Mouse (Mus musculus) frontal cortex, postnatal 10 days (tissue): ENCODE data around the gene Arhgef40.
A peak's percentile ranks its signal among the peaks of the same experiment; 100 is the strongest.
"Not testable (repeated sequence)": the region's sequence is repeated elsewhere in the genome, so short reads cannot be mapped to it uniquely, and the experiment has no call there.

Experiments used
- DNase-seq, 2 experiments: peaks; one replicate each; pipeline ENCODE4 v3.0.0; 2022; ENCODE audit warnings: low spot score in 2 of 2, mixed read lengths in 1 of 2

The Arhgef40 gene

DNA sequence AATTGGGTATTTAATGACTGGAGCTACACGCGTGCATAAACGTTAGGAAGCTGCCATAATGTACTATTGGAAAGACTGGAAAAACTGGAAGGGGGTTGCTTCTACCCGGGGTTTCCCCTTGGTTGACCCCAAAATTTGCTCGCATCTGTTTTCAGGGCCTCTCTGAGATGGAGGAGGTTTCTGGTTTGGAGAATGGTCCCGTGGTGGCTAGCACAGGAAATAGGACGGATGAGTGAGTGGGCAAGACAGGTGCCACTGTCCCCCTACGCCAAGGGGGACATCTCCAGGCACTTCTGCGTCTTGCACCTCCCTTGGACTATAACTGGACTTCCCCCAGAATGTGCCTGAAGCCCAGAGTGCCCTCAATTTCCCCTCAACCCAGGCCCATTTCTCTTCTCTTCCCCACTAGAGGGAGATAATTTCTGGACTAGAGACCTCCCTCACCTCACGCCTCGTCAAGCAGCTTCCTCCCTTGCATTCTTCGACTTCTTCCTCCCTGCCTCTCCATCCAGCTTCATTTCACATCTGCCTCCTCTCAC, 34.6 kb downstream of the Arhgef40 start:
- DNase-seq, result peak in 1 of 2 experiments; percentile 35

DNA sequence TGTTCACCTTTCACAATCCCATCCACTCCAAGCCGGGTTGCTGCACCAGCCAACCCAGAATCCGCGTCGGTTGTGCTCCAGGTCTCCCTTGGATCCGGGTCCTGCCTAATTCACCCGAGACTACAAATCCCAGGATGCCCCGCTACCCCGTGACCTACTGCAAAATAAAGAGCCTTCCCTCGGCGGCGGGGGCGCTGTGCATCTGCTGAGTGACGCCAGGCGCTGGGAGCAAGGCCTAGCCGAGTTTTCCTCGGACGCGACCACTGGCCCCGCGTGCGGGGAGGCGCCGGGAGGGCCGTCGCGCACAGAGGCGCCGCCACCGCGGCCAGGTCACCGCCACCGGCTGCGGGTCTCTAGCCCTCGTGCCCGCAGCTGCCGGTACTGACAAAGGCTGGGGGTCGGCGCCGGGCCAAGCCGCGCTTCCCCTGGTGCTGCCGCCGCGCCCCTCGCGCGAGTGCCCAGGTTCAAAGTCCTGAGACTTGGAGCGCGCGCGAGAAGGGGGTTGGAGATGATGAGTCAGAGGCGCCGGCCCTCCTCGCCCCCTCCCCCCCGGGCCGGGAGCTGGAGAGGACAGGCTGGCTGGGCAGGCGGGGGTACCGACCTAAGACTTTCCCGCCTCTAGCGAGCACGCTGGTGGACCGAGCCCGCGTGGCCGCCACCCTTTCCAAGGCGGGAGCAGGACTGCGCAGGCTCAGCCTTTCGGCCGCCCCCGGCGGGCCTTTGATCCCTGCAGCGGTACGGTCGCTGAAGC, 35.2 kb downstream of the Arhgef40 start:
- peak; percentile 97 to 98 for DNase-seq

DNA sequence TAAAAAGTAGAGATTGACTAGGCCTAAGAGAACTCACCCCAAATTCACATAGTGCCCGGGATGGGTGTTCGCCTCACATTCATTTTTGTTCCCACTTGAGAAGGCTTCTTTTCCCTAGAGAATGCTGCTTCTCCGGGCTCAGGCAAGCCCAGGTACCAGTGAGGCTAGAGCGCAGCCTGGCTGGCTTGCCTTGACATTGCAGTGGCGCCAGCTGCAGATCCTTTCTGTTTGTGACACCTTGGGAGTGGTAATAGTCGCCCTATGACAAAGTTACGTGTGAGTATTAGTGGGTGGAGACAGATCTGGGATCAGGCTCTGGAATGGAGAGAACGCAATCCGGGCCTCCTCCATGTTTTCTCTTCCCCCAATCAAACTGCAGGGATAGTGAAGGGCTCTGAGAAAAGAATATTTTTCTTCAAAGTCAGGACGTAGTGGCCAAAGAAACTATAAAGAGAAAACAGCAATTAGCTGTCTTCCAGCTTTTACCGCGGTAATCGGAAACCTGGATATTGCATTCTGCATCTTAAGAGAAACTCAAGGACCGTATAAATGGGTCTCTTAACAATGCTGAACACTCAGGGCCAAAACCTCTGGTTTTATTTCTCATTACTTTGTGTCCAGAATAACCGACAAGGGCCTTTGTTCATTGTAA, 36.1 kb downstream of the Arhgef40 start, which contains the start of gene Zfp219:
TSS of gene Zfp219 (minus strand) at position 248 of the 652 bp plus-strand sequence.
- DNase-seq, result peak in 1 of 2 experiments; percentile 63

DNA sequence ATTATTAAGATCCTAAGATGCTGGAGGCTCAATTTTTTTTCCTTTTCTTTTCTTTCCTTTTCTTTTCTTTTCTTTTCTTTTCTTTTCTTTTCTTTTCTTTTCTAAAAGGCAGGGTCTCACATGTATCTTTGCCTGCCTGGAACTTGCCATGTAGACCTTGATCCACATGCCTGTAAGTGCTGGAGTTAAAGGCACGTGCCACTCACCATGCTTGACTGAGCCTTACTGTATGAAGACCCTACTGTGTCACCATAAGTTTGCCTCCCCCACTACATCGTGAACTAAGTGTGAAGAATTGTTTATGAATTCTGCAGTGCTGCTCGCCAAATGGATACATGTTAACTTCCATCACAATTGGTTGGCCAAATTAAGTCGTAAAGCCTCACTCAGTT, 36.6 kb downstream of the Arhgef40 start:
- DNase-seq, result no peak

DNA sequence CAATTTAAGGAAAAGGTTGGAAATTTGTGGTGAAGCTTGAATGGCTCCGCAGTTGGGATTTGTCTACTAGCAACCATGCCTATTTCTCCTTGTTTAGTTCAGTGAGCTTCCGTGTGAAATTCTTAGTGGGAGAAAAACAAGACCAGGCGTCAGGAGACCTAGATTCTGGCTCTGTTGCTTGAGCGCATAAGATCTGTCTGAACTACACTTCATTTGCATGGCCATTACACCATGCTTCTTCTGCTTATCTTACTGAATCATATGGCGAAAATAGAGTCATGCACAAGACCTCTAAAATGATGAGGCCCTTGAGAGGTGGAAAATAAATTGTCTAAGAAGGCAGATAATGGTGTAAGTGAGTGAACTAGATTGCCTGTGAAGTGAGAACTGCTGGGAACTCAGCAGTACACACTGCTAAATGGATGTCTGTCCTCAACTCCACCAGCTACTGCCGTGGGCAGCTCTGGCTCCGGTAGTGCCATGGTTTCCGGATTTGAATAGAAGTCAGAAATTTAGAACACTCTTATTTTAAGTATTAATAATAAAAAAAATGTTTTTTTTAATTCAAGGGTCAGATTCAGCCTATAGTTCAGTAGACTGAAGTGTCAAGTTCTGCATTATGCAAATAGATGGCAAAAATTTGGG, 37.2 kb downstream of the Arhgef40 start:
- no peak for DNase-seq

DNA sequence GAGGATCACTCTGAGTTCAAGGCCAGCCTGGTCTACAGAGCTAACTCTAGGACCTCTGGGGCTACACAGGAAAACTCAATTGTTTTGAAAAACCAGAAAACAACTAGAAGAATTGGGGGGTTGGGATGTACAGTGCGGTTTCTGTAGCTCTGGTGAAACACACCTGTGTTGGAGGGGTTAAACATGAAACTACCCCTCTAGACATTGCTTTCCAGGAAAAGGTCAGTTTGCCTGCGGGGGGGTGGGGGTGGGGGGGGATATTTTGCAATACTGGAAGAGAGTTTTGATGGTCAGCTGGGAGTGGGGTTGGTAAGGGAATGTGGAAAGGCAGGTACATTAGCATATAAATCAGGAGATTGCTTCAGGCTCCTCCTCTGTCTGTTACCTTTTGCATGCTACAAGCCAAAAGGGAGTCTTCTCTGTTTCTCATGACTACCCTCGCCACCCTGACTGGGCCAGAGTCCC, 37.8 kb downstream of the Arhgef40 start:
- no peak for DNase-seq

DNA sequence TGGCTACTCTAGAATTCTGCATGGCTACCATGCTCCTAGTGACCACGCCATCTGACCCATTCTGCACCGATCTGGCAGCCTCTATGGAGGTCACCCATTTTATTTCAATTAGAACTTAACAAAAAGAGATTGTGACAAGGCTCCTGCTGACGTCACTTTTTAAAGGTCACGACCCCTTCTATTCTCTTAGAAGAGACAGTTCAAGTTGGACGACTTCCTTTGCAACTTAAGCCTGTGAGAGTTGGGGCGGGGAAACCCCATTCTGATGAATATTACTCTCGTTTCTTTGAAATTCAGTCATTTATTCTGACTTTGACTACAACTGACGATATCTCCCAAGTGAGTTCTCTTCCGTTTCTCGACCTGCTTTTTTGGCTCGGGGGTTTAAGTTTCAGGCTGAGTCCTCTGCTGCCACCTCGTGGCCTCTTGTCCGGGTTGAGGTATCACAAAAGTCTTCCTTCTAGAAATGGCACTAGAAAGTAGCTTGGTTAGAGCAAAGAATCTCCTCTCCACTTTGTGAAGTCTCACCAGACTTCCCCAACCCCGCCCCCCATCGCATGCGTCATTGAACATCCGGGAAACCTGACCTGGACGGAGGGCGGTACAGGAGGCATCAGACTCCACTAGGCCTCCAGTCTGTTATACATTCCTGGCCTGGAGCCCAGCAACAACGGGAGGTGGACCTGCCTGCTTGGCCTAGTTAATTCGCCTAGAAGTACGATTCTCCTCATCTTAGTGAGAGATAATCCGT, 38.4 kb downstream of the Arhgef40 start:
- DNase-seq, result peak; percentile 77 to 82

DNA sequence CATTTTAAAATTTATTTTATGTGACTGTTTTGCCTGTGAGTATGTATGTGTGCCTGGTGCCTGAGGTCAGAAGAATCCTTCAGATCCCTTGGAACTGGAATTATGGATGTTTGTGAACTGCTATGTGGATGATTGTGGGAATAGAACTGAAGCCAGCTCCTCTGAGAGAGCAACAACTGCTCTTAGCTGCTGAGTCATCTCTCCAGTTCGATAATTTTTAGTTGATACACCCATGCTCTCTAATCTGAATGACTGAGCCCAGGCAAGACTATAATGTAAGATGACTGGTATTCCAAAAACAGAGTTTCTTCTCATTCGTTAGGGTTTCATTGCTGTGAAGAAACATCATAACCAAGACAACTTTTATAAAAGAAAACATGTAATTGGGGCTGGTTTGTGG, 39.6 kb downstream of the Arhgef40 start:
- DNase-seq, result no peak

DNA sequence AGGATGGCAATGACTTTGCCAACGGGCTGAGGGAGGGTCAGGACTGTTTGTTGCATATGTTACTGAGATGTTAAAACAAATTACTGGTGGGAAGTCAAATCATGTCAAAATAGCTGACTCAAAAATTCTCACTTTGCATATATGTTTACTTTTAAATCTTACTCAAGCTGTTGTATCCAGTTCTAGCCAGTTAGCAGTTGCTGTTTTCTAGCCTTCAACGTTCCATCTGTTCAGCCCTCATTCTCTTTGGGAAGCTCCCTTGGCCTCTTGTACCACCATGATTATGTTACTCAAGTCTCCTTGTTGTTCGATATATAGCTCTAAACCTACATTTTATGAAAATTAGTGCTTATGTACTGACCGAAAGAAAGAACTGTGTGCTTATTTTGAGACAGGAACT, 41.8 kb downstream of the Arhgef40 start:
- DNase-seq, result no peak

DNA sequence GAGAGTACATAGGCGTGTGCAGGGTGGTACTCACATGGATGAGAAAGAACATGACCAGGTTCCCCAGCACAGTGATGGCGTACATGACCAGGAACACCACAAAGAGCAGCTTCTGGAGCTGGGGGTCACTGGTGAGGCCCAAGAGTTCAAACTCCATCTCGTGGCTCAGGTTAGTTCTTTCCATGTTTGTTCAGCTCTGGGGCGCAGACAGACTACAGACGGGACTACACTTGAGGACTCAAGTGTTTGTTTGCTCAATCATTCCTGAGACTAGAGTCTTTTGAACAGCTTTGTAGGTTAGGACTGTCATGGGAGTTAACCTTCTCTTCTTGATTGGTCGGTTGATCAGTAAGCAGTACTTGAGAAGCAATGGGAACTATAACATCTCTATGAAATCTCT, 51.4 kb downstream of the Arhgef40 start:
- DNase-seq, result no peak

DNA sequence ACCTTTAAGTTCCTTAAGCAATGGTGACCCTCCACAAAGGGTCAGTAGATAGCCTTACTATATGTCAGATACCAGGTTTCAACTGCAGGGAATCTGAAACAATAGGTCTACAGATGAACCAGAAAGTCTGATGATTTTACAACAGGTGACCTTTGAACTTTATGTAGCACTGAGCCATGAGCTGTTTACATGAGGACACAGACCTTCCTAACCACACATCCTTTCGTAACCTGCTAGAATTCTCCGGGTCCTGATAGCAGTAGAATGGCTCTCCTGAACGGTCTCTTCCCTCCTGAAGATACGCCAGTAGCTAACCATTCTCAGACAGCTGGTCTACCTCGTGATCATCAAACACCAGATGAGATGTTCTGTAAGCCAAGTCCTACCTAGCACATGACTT, 54.8 kb downstream of the Arhgef40 start:
- no peak for DNase-seq

DNA sequence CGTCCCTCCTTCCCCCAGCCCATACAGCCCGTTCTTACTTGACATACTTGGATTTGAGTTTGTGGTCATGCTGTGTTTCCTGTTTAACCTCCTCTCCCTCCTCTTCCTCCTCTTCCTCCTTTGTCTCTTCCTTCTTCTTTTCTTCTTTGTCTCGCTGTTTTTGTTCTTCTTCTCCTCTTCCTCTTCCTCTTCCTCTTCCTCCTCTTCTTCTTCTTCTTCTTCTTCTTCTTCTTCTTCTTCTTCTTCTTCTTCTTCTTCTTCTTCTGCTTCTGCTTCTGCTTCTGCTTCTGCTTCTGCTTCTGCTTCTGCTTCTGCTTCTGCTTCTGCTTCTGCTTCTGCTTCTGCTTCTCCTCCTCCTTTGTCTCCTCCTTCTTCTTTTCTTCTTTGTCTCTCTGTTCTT, 57.8 kb downstream of the Arhgef40 start, which contains the start of gene Olfr221:
TSS of gene Olfr221 (minus strand) at position 101 of the 400 bp plus-strand sequence.
- DNase-seq, result not testable (repeated sequence)

DNA sequence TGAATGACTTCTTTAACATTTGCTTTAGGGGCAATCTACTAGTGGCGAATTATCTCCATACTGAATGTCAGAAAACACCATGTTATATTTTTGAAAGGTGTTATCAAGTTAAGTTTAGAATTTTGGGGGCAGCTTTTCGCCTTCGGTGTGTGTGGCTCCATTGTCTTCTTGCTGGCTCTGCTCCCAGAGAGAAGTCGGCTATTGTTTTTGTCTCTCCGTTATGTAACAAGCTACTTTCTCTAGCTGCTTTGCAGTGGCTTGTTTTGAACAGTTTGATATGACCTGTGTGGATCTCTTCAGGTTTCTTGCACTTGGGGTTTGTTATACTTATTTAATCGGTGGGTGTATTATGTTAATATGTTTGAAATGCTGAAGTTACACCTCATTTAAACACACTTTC, 58.9 kb downstream of the Arhgef40 start:
- no peak for DNase-seq

DNA sequence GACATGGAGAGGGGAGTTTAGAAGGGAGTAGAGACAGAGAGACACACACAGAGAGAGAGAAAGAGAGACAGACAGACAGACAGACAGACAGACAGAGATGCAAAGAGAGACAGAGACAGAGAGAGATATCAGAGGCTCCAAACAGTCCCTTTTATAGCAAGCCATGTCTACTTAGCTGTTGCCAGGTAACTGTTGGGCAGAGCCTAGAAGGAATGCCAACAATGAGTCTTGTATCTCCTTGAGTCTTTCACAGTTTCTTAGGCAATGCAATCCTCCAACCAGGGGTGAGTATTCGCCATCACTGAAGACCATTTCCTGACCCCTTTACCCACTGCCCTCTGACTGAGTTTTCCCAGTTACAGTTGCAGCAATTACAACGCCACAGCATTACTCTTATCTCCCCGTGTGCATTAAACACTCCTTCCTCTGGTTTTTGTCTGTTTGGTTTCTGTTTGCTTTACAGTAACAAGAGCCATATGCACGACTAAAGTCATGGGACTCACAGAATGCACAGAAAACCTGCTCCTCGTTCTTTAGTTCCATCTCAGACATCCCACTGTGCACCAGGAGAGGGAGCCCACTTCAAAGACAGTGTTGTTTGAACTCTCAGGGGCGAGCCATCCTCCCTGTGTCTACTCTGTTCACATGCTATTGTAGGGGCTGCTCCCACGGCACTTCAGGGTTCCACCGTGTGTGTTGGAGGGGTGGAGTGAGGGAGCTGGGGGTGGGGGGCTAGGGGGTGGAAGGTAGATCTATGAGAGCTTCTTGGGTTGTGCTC, 60.6 kb downstream of the Arhgef40 start:
- peak in 1 of 2 experiments; percentile 27 for DNase-seq

DNA sequence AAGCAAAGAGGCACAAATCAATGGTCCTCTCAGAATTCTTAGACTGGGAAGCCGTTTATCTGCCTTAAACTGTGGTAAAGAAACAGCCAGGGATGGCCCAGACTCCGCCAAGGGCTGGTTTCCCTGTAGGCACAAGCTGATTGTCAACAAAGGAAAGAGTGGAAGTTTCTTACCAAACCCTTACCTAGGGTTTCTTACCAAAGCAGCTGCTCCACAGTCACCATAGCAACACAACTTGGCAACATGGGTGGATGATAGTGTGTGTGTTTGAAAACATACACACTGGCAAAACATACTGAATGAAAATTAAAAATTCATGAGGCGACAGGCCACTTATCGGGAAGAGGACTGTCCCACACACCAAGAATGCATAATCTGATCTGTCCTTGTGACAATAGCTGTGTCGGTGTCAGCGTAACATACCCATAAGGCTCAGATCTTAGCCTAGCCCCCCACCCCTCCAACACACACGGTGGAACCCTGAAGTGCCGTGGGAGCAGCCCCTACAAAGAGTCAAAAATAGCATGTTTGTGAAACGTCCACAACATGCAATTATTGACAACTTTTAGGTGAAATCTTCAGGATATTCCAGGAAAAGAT, 61.5 kb downstream of the Arhgef40 start:
- no peak for DNase-seq

DNA sequence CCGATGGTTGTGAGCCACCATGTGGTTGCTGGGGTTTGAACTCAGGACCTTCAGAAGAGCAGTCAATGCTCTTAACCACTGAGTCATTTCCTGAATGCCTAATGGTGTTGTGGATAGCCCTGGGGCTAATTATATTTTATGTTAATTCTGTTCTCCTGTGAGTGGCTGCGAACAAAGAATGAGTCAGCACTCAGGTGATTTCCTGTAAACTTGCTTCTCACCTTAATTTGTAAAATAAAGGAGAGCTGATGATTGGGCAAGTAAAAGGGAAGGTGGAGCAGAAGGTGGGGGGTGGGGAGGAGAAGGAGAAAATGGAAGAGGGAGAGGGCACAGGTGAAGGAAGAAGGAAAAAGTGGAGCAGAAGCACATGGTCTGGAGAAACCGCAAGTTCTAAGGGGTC, 68.2 kb downstream of the Arhgef40 start:
- not testable (repeated sequence) for DNase-seq
